Mouse (Mus musculus) MEL (cell line): Measurements from ENCODE around the gene Kpna2. TPM values are rescaled to one million over a fixed set of nuclear protein-coding genes. Genes with fewer than 3 reads are reported as not detected.

ENCODE experiments used
- DNase-seq: peaks from one replicate; pipeline ENCODE4 v3.0.0; 2011; ENCODE audit warnings: low read depth, low spot score
- H3K27ac ChIP-seq: 2 replicates; pipeline ENCODE4 v1.5.1; 2012; ENCODE audit warnings: low read depth, mild to moderate bottlenecking, control low read depth, low read length, moderate library complexity; ENCODE audit not compliant: control insufficient read depth
- H3K27me3 ChIP-seq, 2 experiments: fragments of 150-350 bp in 1 of 2; sonication (generic) in 1 of 2; 2 replicates each; pipeline ENCODE4 v1.6.1; 2012; ENCODE audit warnings: low read length in 2 of 2, mild to moderate bottlenecking in 2 of 2, improper control_type of control experiment in 1 of 2, moderate library complexity in 1 of 2; ENCODE audit not compliant: insufficient read depth in 2 of 2, control insufficient read depth in 1 of 2
- H3K36me3 ChIP-seq, 2 experiments: 2 replicates each; pipeline ENCODE4 v1.6.1; 2012 to 2014; ENCODE audit warnings: low read length in 2 of 2, improper control_type of control experiment in 1 of 2, inconsistent platforms in 1 of 2, mild to moderate bottlenecking in 1 of 2; ENCODE audit not compliant: insufficient read depth in 2 of 2, control insufficient read depth in 1 of 2
- H3K4me1 ChIP-seq, 2 experiments: fragments of 150-350 bp in 1 of 2; sonication (generic) in 1 of 2; 2 replicates each; pipeline ENCODE4 v1.6.1; 2012; ENCODE audit warnings: low read length in 2 of 2, improper control_type of control experiment in 1 of 2, mild to moderate bottlenecking in 1 of 2; ENCODE audit not compliant: insufficient read depth in 2 of 2, control insufficient read depth in 1 of 2
- H3K4me3 ChIP-seq, 2 experiments: fragments of 150-350 bp in 1 of 2; sonication (generic) in 1 of 2; 2 replicates each; pipeline ENCODE4 v1.5.1; 2012; ENCODE audit warnings: low read depth in 2 of 2, low read length in 2 of 2, mild to moderate bottlenecking in 2 of 2, moderate library complexity in 2 of 2, control low read depth in 1 of 2, improper control_type of control experiment in 1 of 2; ENCODE audit not compliant: control insufficient read depth in 1 of 2, insufficient read depth in 1 of 2
- H3K79me2 ChIP-seq: 2 replicates; pipeline ENCODE4 v1.6.1; 2012; ENCODE audit warnings: mild to moderate bottlenecking, low read length, moderate library complexity; ENCODE audit not compliant: control insufficient read depth, poor library complexity, insufficient read depth
- H3K9ac ChIP-seq: 2 replicates; pipeline ENCODE4 v1.6.1; 2012; ENCODE audit warnings: low read depth, mild to moderate bottlenecking, control low read depth, low read length, moderate library complexity; ENCODE audit not compliant: control insufficient read depth, poor library complexity, severe bottlenecking
- H3K9me3 ChIP-seq: fragments of 150-350 bp; sonication (generic); replicated peaks from 2 replicates; pipeline ENCODE4 v1.6.1; 2012; ENCODE audit warnings: mild to moderate bottlenecking, low read length, improper control_type of control experiment, moderate library complexity; ENCODE audit not compliant: insufficient read depth
- BHLHE40 ChIP-seq: IDR thresholded peaks from 2 replicates; pipeline ENCODE4 v1.6.1; 2012; ENCODE audit warnings: low read depth, mild to moderate bottlenecking, inconsistent platforms, low read length, improper control_type of control experiment, borderline replicate concordance
- CHD1 ChIP-seq: IDR thresholded peaks from 2 replicates; pipeline ENCODE4 v1.6.1; 2012; ENCODE audit warnings: low read depth, mild to moderate bottlenecking, inconsistent platforms, low read length, improper control_type of control experiment
- E2F4 ChIP-seq: IDR thresholded peaks from 2 replicates; pipeline ENCODE4 v1.6.1; 2011; ENCODE audit warnings: low read depth, low read length, improper control_type of control experiment, borderline replicate concordance
- GATA1 ChIP-seq: IDR thresholded peaks from 2 replicates; pipeline ENCODE4 v1.6.1; 2011; ENCODE audit warnings: low read depth, low read length, improper control_type of control experiment
- KAT2A ChIP-seq: conservative IDR thresholded peaks from 2 replicates; pipeline ENCODE4 v1.6.1; 2012; ENCODE audit warnings: low read depth, low read length, improper control_type of control experiment, inconsistent platforms
- MAFK ChIP-seq: IDR thresholded peaks from 2 replicates; pipeline ENCODE4 v1.6.1; 2011; ENCODE audit warnings: low read depth, mild to moderate bottlenecking, low read length, improper control_type of control experiment, borderline replicate concordance
- MAZ ChIP-seq: IDR thresholded peaks from 2 replicates; pipeline ENCODE4 v1.6.1; 2012; ENCODE audit warnings: low read depth, mild to moderate bottlenecking, inconsistent platforms, low read length, improper control_type of control experiment
- MXI1 ChIP-seq: IDR thresholded peaks from 2 replicates; pipeline ENCODE4 v1.6.1; 2011; ENCODE audit warnings: mild to moderate bottlenecking, low read depth, low read length, improper control_type of control experiment
- MYC ChIP-seq: IDR thresholded peaks from 2 replicates; pipeline ENCODE4 v1.6.1; 2011; ENCODE audit warnings: low read depth, mild to moderate bottlenecking, low read length, improper control_type of control experiment, moderate library complexity
- POLR2A ChIP-seq, 2 experiments: IDR thresholded peaks; 2 replicates each; pipeline ENCODE4 v1.6.1; 2011 to 2012; ENCODE audit warnings: low read length in 2 of 2, mild to moderate bottlenecking in 2 of 2, control low read depth in 1 of 2, improper control_type of control experiment in 1 of 2, low read depth in 1 of 2, moderate library complexity in 1 of 2; ENCODE audit not compliant: control insufficient read depth in 1 of 2, insufficient read depth in 1 of 2, poor library complexity in 1 of 2
- POLR2AphosphoS5 ChIP-seq: IDR thresholded peaks from 2 replicates; pipeline ENCODE4 v1.6.1; 2012; ENCODE audit warnings: low read depth, borderline replicate concordance, mild to moderate bottlenecking, inconsistent platforms, low read length, moderate library complexity, mixed read lengths
- RAD21 ChIP-seq: IDR thresholded peaks from 2 replicates; pipeline ENCODE4 v1.6.1; 2011; ENCODE audit warnings: mild to moderate bottlenecking, low read depth, low read length, improper control_type of control experiment
- RCOR1 ChIP-seq: IDR thresholded peaks from 2 replicates; pipeline ENCODE4 v1.6.1; 2012; ENCODE audit warnings: low read depth, mild to moderate bottlenecking, inconsistent platforms, low read length, improper control_type of control experiment
- TAL1 ChIP-seq: IDR thresholded peaks from 2 replicates; pipeline ENCODE4 v1.6.1; 2012; ENCODE audit warnings: mild to moderate bottlenecking, inconsistent platforms, low read length, moderate library complexity, mixed read lengths
- UBTF ChIP-seq: IDR thresholded peaks from 2 replicates; pipeline ENCODE4 v1.6.1; 2012; ENCODE audit warnings: low read depth, mild to moderate bottlenecking, inconsistent platforms, low read length, improper control_type of control experiment, moderate library complexity, borderline replicate concordance; ENCODE audit not compliant: insufficient read depth
- ZMIZ1 ChIP-seq: IDR thresholded peaks from 2 replicates; pipeline ENCODE4 v1.6.1; 2012; ENCODE audit warnings: low read depth, mild to moderate bottlenecking, inconsistent platforms, low read length, improper control_type of control experiment, moderate library complexity
- polyA plus RNA-seq, 2 experiments: library from polyadenylated mRNA; stranded (reverse) in 1 of 2; unstranded in 1 of 2; fragments of >175 nt in 1 of 2; fragments of >200 nt in 1 of 2; gene quantifications; 2 replicates each; pipeline versions ENCODE4 v1.2.1 to v1.2.4; 2012; ENCODE audit warnings: low replicate concordance in 2 of 2, low read depth in 1 of 2; ENCODE audit not compliant: insufficient read length in 2 of 2, insufficient read depth in 1 of 2, missing spikeins in 1 of 2
- total RNA-seq: library from RNA; depleted of rRNA; stranded (reverse); fragments of 300-350 nt; gene quantifications from 2 replicates; pipeline ENCODE4 v1.2.3, GENCODE M21; 2012

Gene Kpna2
- total and polyA plus RNA-seq, 3 experiments = 13.2 to 216 TPM; not detected in 1

DNA sequence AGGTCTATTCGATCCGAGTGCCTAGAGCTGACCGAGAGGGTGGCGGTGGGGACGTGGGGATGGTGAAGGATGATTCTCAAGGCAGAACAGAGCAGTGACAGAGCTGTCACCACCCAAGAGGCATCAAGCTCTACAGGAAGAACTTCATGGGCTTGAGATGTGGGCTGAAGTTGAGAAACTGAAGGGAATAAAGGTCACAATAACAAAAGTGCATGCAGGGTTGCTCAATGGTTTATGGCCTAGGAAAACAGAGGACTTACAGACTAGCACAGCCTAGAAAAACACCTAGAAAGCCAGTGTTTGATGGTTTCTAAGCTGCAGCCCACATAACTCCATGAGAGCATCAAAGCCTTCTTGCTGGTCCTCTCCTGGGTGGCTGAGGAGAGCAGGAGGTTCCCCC is 40.1 kb upstream of the Kpna2 start:
- Histone ChIP-seq H3K9ac (no peak overlapping the region), H3K27ac (no peak overlapping the region), H3K36me3 (peaks cover 4 to 29% of the 10 kb centered on the region in 2 experiments), H3K4me1 (peaks cover 4% of the 10 kb centered on the region in 2 experiments), H3K9me3 (no peaks in the 10 kb centered on the region), H3K27me3 (no peaks in the 10 kb centered on the region), H3K4me3 (no peak overlapping the region), H3K79me2 (no peaks in the 10 kb centered on the region)
- DNase-seq = no peak
- TF ChIP-seq ZMIZ1 = no peak
- no peak for TF ChIP-seq MAFK
- no peak for TF ChIP-seq BHLHE40
- no peak for TF ChIP-seq GATA1
- TF ChIP-seq RAD21 = no peak
- no peak for TF ChIP-seq CHD1
- TF ChIP-seq MYC = no peak
- no peak for TF ChIP-seq KAT2A
- TF ChIP-seq MAZ = no peak
- no peak for TF ChIP-seq UBTF
- TF ChIP-seq E2F4 = no peak

DNA sequence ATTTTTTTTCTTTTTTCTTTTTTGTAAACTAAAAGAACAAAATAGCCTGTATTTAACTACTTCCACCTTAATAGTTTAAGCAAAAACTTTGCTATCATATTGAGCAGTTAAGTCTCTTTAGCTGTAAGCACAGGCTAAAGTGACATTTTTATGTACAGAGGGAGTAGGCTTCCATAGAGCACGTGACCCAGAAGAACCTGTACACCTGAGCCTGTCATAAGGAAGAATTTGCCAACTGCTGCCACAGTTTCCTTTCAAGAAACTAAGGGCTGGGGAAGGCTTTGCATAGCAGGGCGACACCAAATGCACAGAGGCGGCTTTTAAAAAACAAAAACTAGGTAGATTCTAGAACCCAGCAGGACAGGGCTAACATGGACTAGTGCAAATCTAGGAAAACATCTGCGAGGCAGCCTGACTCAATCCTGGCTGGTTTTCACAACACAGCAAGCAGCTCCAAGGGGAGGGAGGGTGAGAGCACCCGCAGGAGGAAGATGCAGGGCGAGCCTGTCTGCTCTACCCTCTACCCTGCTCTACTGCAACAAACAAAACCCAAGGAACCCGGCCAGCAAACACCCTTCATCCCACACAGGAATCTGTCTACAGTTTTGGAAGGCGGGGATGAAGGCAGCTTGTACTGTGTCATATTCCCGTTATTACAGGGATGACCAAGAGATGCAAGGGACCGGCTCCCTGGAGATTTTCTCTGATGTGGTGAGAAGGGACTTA is 34.9 kb upstream of the Kpna2 start:
- TF ChIP-seq MYC (no peak), POLR2A (IDR thresholded peaks at IDR 0.05; ENCODE audit: control insufficient read depth in 1 of 2, insufficient read depth in 1 of 2, low read depth in 1 of 2, low read length in 2 of 2, poor library complexity in 1 of 2) (no peak), RCOR1 (no peak), GATA1 (no peak), CHD1 (no peak), TAL1 (no peak), POLR2AphosphoS5 (no peak), MXI1 (no peak)
- DNase-seq = no peak
- Histone ChIP-seq H3K27me3 (no peaks in the 10 kb centered on the region), H3K9ac (no peak overlapping the region), H3K27ac (no peak overlapping the region), H3K4me3 (no peak overlapping the region), H3K9me3 (no peaks in the 10 kb centered on the region), H3K36me3 (0 out of 4 replicates have a peak, but pooled peaks cover 0 to 1% of the 10 kb centered on the region in 2 experiments), H3K4me1 (no peaks in the 10 kb centered on the region), H3K79me2 (no peaks in the 10 kb centered on the region)
